Mouse (Mus musculus) bone marrow macrophage, adult 2 months (primary cell): ENCODE measurements around the gene Abat.

Experiments
- CTCF ChIP-seq: IDR thresholded peaks from 2 replicates; pipeline ENCODE4 v1.5.1; 2012; ENCODE audit warnings: low read depth, mild to moderate bottlenecking, low read length, moderate library complexity
- POLR2A ChIP-seq: IDR thresholded peaks from 2 replicates; pipeline ENCODE4 v1.6.1; 2012; ENCODE audit warnings: mild to moderate bottlenecking, low read depth, low read length, borderline replicate concordance

GRCm38 (mm10) chr16:8514180-8514579 lies 951 bp downstream of the Abat start:
- TF ChIP-seq POLR2A = no peak
- TF ChIP-seq CTCF = no peak
